Mouse (Mus musculus): Measurements from ENCODE around the gene Cyp4a32.
"Not testable (repeated sequence)": the region's sequence is repeated elsewhere in the genome, so short reads cannot be mapped to it uniquely, and the experiment has no call there.

Cyp4a32 gene

GRCm38 (mm10) chr4:115655841-115656534 lies 55.2 kb downstream of the Cyp4a32 start:
- not testable (repeated sequence) for ATAC-seq (ENCODE audit: insufficient number of reproducible peaks, low FRiP score, low TSS enrichment)

- not testable (repeated sequence) for ATAC-seq (ENCODE audit: insufficient number of reproducible peaks, low FRiP score, low TSS enrichment)
These were observed 55.8 kb downstream of the Cyp4a32 start for GRCm38 (mm10) chr4:115656535-115656922.

- ATAC-seq (ENCODE audit: insufficient number of reproducible peaks, low FRiP score, low TSS enrichment) = no peak
These were observed 56.5 kb downstream of the Cyp4a32 start for GRCm38 (mm10) chr4:115657104-115657866.

GRCm38 (mm10) chr4:115657867-115658249 lies 57.1 kb downstream of the Cyp4a32 start:
- no peak for ATAC-seq (ENCODE audit: insufficient number of reproducible peaks, low FRiP score, low TSS enrichment)

- ATAC-seq (ENCODE audit: insufficient number of reproducible peaks, low FRiP score, low TSS enrichment) = no peak
These were observed 58.4 kb downstream of the Cyp4a32 start for GRCm38 (mm10) chr4:115659190-115659589.

Measured in cerebellum, adult (tissue).